Mouse (Mus musculus) forebrain, embryonic 15.5 days (tissue): ENCODE results near the gene Mfsd12. TPM values are rescaled to one million over a fixed set of nuclear protein-coding genes. Genes with fewer than 3 reads are reported as not detected.
A peak's percentile ranks its signal among the peaks of the same experiment; 100 is the strongest.

Source experiments
- ATAC-seq: fragments of 200-750 bp; cut with Nextera tagmentation; replicated peaks from 2 replicates; pipeline ENCODE4 v1.8.0; 2017; ENCODE audit warnings: mild to moderate bottlenecking, moderate TSS enrichment, moderate library complexity
- H3K27ac ChIP-seq: fragments of 300-500 bp; sonication (generic); replicated peaks from 2 replicates; pipeline ENCODE4 v1.5.1; 2015; ENCODE audit warnings: mild to moderate bottlenecking, inconsistent platforms
- H3K27me3 ChIP-seq: fragments of 300-500 bp; sonication (generic); 2 replicates; pipeline ENCODE4 v1.6.1; 2015; ENCODE audit warnings: inconsistent platforms
- H3K36me3 ChIP-seq: fragments of 300-500 bp; sonication (generic); 2 replicates; pipeline ENCODE4 v1.6.1; 2015; ENCODE audit warnings: mild to moderate bottlenecking, inconsistent platforms
- H3K4me1 ChIP-seq: fragments of 300-500 bp; sonication (generic); 2 replicates; pipeline ENCODE4 v1.6.1; 2015; ENCODE audit warnings: inconsistent platforms
- H3K4me2 ChIP-seq: fragments of 300-500 bp; sonication (generic); replicated peaks from 2 replicates; pipeline ENCODE4 v1.6.1; 2015; ENCODE audit warnings: mild to moderate bottlenecking, inconsistent platforms
- H3K4me3 ChIP-seq: fragments of 300-500 bp; sonication (generic); 2 replicates; pipeline ENCODE4 v1.5.1; 2015; ENCODE audit warnings: mild to moderate bottlenecking, inconsistent platforms
- H3K9ac ChIP-seq: fragments of 300-500 bp; sonication (generic); replicated peaks from 2 replicates; pipeline ENCODE4 v1.6.1; 2015; ENCODE audit warnings: mild to moderate bottlenecking, inconsistent platforms
- H3K9me3 ChIP-seq: fragments of 300-500 bp; sonication (generic); 2 replicates; pipeline ENCODE4 v1.6.1; 2016; ENCODE audit warnings: inconsistent platforms
- WGBS: fragments of 180-500 bp; shearing (Covaris S2); methylation state at CpG from one replicate; pipeline ENCODE4 v1.1.7; 2015; ENCODE audit warnings: mixed read lengths; 5-methylcytosine and 5-hydroxymethylcytosine counted together
- polyA plus RNA-seq: library from polyadenylated mRNA; unstranded; fragments of >200 nt; fragmentation: Nextera tagmentation; extraction: Ambion mirVana; gene quantifications from 2 replicates; pipeline ENCODE4 v1.2.1, GENCODE M21; 2015

Gene Mfsd12
- polyA plus RNA-seq, 1 experiment from 2014 or later = 11.9 TPM

- Histone ChIP-seq H3K9ac (peak overlapping the region; percentile 40), H3K36me3 (peaks cover 3% of the 10 kb centered on the region; the same call in 1 of the 2 replicates), H3K4me3 (peak overlapping the region; percentile 91), H3K4me1 (peaks cover 31% of the 10 kb centered on the region), H3K27me3 (no peaks in the 10 kb centered on the region), H3K4me2 (peak overlapping the region; percentile 86), H3K9me3 (no peaks in the 10 kb centered on the region), H3K27ac (peak overlapping the region; percentile 78)
- peak; percentile 97 for ATAC-seq
- WGBS = under 1% methylated on average over 45 of the region's 46 CpGs
Observed at GRCm38 (mm10) chr10:81378553-81379182, 21.4 kb downstream of the Mfsd12 start.

- Histone ChIP-seq H3K4me3 (peak overlapping the region; percentile 91), H3K9ac (peak overlapping the region; percentile 40), H3K27me3 (no peaks in the 10 kb centered on the region), H3K4me2 (peak overlapping the region; percentile 86), H3K9me3 (no peaks in the 10 kb centered on the region), H3K4me1 (peaks cover 31% of the 10 kb centered on the region), H3K27ac (peak overlapping the region; percentile 78), H3K36me3 (no peaks in the 10 kb centered on the region; the same call in 1 of the 2 replicates)
- peak; percentile 0; the same call in 1 of the 2 replicates for ATAC-seq
- WGBS = 62% methylated on average over 3 of the region's 3 CpGs
Observed at GRCm38 (mm10) chr10:81379183-81379553, 21.9 kb downstream of the Mfsd12 start.

GRCm38 (mm10) chr10:81379809-81380378, 22.6 kb downstream of the Mfsd12 start:
- Histone ChIP-seq H3K4me1 (peaks cover 35% of the 10 kb centered on the region), H3K9ac (no peak overlapping the region), H3K4me3 (no peak overlapping the region), H3K9me3 (no peaks in the 10 kb centered on the region), H3K36me3 (no peaks in the 10 kb centered on the region), H3K27me3 (no peaks in the 10 kb centered on the region), H3K4me2 (no peak overlapping the region), H3K27ac (no peak overlapping the region)
- 94% methylated on average over 6 of the region's 6 CpGs for WGBS
- ATAC-seq = no peak

- Histone ChIP-seq H3K4me3 (no peak overlapping the region), H3K27me3 (no peaks in the 10 kb centered on the region), H3K36me3 (peaks cover 7% of the 10 kb centered on the region; the same call in 1 of the 2 replicates), H3K9ac (no peak overlapping the region), H3K4me1 (peaks cover 29% of the 10 kb centered on the region), H3K9me3 (no peaks in the 10 kb centered on the region), H3K4me2 (no peak overlapping the region), H3K27ac (no peak overlapping the region)
- no peak for ATAC-seq
- WGBS = 88% methylated on average over 5 of the region's 5 CpGs
Observed at GRCm38 (mm10) chr10:81382039-81382438, 24.7 kb downstream of the Mfsd12 start.

GRCm38 (mm10) chr10:81383802-81384604, 26.7 kb downstream of the Mfsd12 start, which contains the start of the genes Dohh and Gm48551:
TSS of gene Dohh (plus strand) at chr10:81384428.
TSS of gene Gm48551 (plus strand) at chr10:81384466.
- peak within 1 kb of the TSS; percentile 96 for H3K4me2 ChIP-seq
- WGBS = 9% methylated on average over 54 of the region's 54 CpGs
- ATAC-seq = peak; percentile 96

GRCm38 (mm10) chr10:81384605-81384982, 27.3 kb downstream of the Mfsd12 start:
- ATAC-seq = peak; percentile 31; the same call in 1 of the 2 replicates

More at GRCm38 (mm10) chr10:81383802-81384604, 26.7 kb downstream of the Mfsd12 start, which contains the start of the genes Dohh and Gm48551:
- peaks cover 22% of the 10 kb centered on the region for H3K36me3 ChIP-seq
- peak within 1 kb of the TSS; percentile 89 for H3K27ac ChIP-seq
- H3K4me1 ChIP-seq = peaks cover 19% of the 10 kb centered on the region
- peak within 1 kb of the TSS; percentile 93 for H3K4me3 ChIP-seq
- H3K9ac ChIP-seq = peak within 1 kb of the TSS; percentile 79
- no peaks in the 10 kb centered on the region for H3K27me3 ChIP-seq
- H3K9me3 ChIP-seq = no peaks in the 10 kb centered on the region

GRCm38 (mm10) chr10:81385603-81386306, 28.5 kb downstream of the Mfsd12 start:
- Histone ChIP-seq H3K9me3 (no peaks in the 10 kb centered on the region), H3K27me3 (no peaks in the 10 kb centered on the region), H3K4me2 (peak overlapping the region; percentile 96), H3K4me1 (peaks cover 18% of the 10 kb centered on the region), H3K27ac (no peak overlapping the region), H3K36me3 (peaks cover 22% of the 10 kb centered on the region), H3K9ac (no peak overlapping the region), H3K4me3 (peak overlapping the region; percentile 93)
- ATAC-seq = no peak
- WGBS = 84% methylated on average over 22 of the region's 22 CpGs

More at GRCm38 (mm10) chr10:81384605-81384982, 27.3 kb downstream of the Mfsd12 start:
- Histone ChIP-seq H3K9me3 (no peaks in the 10 kb centered on the region), H3K4me3 (peak overlapping the region; percentile 93), H3K36me3 (peaks cover 22% of the 10 kb centered on the region), H3K9ac (peak overlapping the region; percentile 79), H3K27me3 (no peaks in the 10 kb centered on the region), H3K27ac (peak overlapping the region; percentile 89), H3K4me1 (peaks cover 18% of the 10 kb centered on the region), H3K4me2 (peak overlapping the region; percentile 96)
- under 1% methylated on average over 19 of the region's 19 CpGs for WGBS

GRCm38 (mm10) chr10:81387716-81388115, 30.4 kb downstream of the Mfsd12 start:
- no peak overlapping the region for H3K27ac ChIP-seq
- H3K9me3 ChIP-seq = no peaks in the 10 kb centered on the region
- no peak overlapping the region for H3K4me2 ChIP-seq
- WGBS = 95% methylated on average over 20 of the region's 20 CpGs
- H3K36me3 ChIP-seq = peaks cover 22% of the 10 kb centered on the region
- no peak overlapping the region for H3K4me3 ChIP-seq
- no peak overlapping the region for H3K9ac ChIP-seq
- H3K27me3 ChIP-seq = no peaks in the 10 kb centered on the region
- H3K4me1 ChIP-seq = peaks cover 18% of the 10 kb centered on the region
- no peak for ATAC-seq

- Histone ChIP-seq H3K36me3 (peaks cover 22% of the 10 kb centered on the region), H3K4me1 (peaks cover 25% of the 10 kb centered on the region), H3K9me3 (no peaks in the 10 kb centered on the region), H3K4me2 (no peak within 1 kb of the TSS), H3K27me3 (no peaks in the 10 kb centered on the region), H3K27ac (no peak within 1 kb of the TSS), H3K9ac (no peak within 1 kb of the TSS), H3K4me3 (no peak within 1 kb of the TSS)
- no peak for ATAC-seq
- 88% methylated on average over 5 of the region's 5 CpGs for WGBS
Observed at GRCm38 (mm10) chr10:81388505-81389055, 31.3 kb downstream of the Mfsd12 start, which contains the start of gene Gm48552. TSS of gene Gm48552 (plus strand) at chr10:81389005.

- H3K4me1 ChIP-seq = peaks cover 29% of the 10 kb centered on the region
- no peak overlapping the region for H3K4me3 ChIP-seq
- no peak overlapping the region for H3K27ac ChIP-seq
- H3K9me3 ChIP-seq = no peaks in the 10 kb centered on the region
- H3K9ac ChIP-seq = no peak overlapping the region
- no peak overlapping the region for H3K4me2 ChIP-seq
- WGBS = 49% methylated on average over 3 of the region's 3 CpGs
- no peaks in the 10 kb centered on the region for H3K27me3 ChIP-seq
- ATAC-seq = no peak
- H3K36me3 ChIP-seq = peaks cover 22% of the 10 kb centered on the region
Observed at GRCm38 (mm10) chr10:81389373-81389772, 32.1 kb downstream of the Mfsd12 start.
